Mouse (Mus musculus): ENCODE measurements around the gene Ccdc170. TPM values are rescaled to one million over a fixed set of nuclear protein-coding genes. Genes with fewer than 3 reads are reported as not detected.
"Not testable (repeated sequence)": the region's sequence is repeated elsewhere in the genome, so short reads cannot be mapped to it uniquely, and the experiment has no call there.

The Ccdc170 gene
- 0.37 TPM for polyA plus RNA-seq (2021)

DNA sequence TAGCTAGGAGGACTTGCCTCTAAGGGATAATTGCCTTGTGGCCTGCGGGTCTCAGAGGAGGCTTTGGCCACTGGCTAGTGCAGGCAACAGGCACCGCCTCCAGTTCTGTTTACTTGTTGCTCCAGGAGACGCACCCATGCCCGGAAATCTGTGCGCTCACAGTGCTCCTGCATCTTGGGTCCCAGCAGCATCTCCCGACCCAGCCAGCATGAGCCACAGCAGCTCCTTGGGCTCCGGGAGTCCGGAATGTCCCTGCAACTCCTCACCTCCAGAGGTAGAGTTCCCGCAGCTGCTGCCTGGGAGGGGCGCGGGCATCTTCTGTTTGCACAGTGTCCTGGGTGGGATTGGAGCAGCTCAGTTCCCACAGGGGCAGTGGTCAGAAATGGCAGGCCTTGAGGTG is at the start of gene Ccdc170:
Ccdc170 (plus strand) TSS at position 148 of the 400 bp plus-strand sequence.
- ATAC-seq: no peak
- POLR2A ChIA-PET: no interaction called here
- in situ Hi-C loops (cut with MboI; ENCODE audit: low pct_unique_long_range_greater_than_20kb): no loop called here
- no peak for TF ChIP-seq CTCF (IDR thresholded peaks at IDR 0.05)
- no peaks in the 10 kb centered on the region for H3K27me3 ChIP-seq
- no peak for DNase-seq (ENCODE audit: low read depth, low spot score)
- CTCF ChIA-PET: no interaction called here

GRCm38 (mm10) chr10:4432996-4433755 is 49.1 kb upstream of the Ccdc170 start:
- DNase-seq (ENCODE audit: low read depth, low spot score) (no peak), ATAC-seq (peak; percentile 58)
- no peaks in the 10 kb centered on the region for H3K27me3 ChIP-seq
- TF ChIP-seq CTCF (IDR thresholded peaks at IDR 0.05): peak; percentile 50
- in situ Hi-C loops (cut with MboI; ENCODE audit: low pct_unique_long_range_greater_than_20kb): no loop called here
- POLR2A ChIA-PET: interaction anchor here (0.6 to 1.3 kb wide), 4 partner anchors 10 to 1083 kb away, joined by 3 to 10 read pairs (median 4); partner anchors contain the start of gene Mthfd1l
- CTCF ChIA-PET: interaction anchor here (0.6 to 1.6 kb wide), 4 partner anchors 21 to 205 kb away, joined by 3 to 4 read pairs (median 3); no protein-coding TSS in a partner anchor

GRCm38 (mm10) chr10:4433871-4434270 is 48.4 kb upstream of the Ccdc170 start:
- ATAC-seq; DNase-seq (ENCODE audit: low read depth, low spot score); POLR2A ChIA-PET; in situ Hi-C loops (cut with MboI; ENCODE audit: low pct_unique_long_range_greater_than_20kb); H3K27me3 ChIP-seq: not testable (repeated sequence)
- CTCF ChIA-PET: interaction anchor here (0.6 kb wide), 1 partner anchor 204 kb away, joined by 3 read pairs; no protein-coding TSS in a partner anchor

DNA sequence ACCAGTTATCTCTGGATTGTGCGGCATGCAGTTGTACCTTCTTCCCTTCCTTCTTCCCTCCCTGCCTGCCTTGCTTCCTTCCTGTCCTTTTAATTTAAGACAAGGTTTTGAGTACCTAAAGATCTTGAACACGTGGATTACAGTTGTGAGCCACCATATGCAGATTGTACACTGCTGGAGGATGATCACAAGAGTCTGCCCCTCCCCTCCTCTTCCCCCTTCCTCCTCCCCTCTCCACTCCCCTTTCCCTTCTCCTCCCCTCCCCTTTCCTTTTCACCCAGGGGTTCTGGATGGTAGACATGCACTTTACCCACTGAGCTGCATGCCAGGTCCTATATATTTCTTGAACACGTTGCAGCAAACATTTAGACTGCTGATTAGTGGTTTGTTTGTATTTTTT is 46.9 kb upstream of the Ccdc170 start:
- DNase-seq (ENCODE audit: low read depth, low spot score) (no peak), ATAC-seq (no peak)
- TF ChIP-seq CTCF (IDR thresholded peaks at IDR 0.05): no peak
- no peaks in the 10 kb centered on the region for H3K27me3 ChIP-seq
- CTCF ChIA-PET: interaction anchor here (1.0 kb wide), 1 partner anchor 27 kb away, joined by 3 read pairs; no protein-coding TSS in a partner anchor
- in situ Hi-C loops (cut with MboI; ENCODE audit: low pct_unique_long_range_greater_than_20kb): no loop called here
- POLR2A ChIA-PET: no interaction called here

- DNase-seq (ENCODE audit: low read depth, low spot score) (no peak), ATAC-seq (no peak)
- ChIA-PET CTCF (no interaction called here), POLR2A (no interaction called here)
- in situ Hi-C loops (cut with MboI; ENCODE audit: low pct_unique_long_range_greater_than_20kb): no loop called here
- H3K27me3 ChIP-seq: no peaks in the 10 kb centered on the region
- no peak for TF ChIP-seq CTCF (IDR thresholded peaks at IDR 0.05)
Measured at GRCm38 (mm10) chr10:4456409-4456808, 25.9 kb upstream of the Ccdc170 start.

GRCm38 (mm10) chr10:4460201-4460600 is 22.1 kb upstream of the Ccdc170 start:
- POLR2A ChIA-PET: no interaction called here
- DNase-seq (ENCODE audit: low read depth, low spot score) (no peak), ATAC-seq (no peak)
- no peaks in the 10 kb centered on the region for H3K27me3 ChIP-seq
- TF ChIP-seq CTCF (IDR thresholded peaks at IDR 0.05): no peak
- in situ Hi-C loops (cut with MboI; ENCODE audit: low pct_unique_long_range_greater_than_20kb): no loop called here
- CTCF ChIA-PET: no interaction called here

DNA sequence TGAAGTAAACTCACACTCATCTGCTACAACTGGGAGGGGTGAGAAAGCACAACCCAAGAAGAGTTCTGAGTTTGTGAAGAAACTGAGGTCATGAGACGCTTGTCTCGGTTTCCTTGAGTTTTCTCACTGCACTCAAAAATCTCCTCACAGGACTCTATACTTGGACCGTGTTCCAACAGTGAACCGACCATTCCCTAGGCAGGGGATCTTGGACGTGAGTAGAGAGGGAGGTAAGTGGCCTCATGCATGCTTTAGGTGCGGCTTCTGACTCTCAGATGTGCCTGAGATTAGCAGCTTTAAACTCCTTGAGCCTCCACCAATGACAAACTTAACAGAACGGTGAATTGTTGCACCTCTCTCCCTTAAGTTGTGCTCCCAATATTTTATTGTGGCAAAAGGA is 16.5 kb upstream of the Ccdc170 start:
- ChIA-PET POLR2A (no interaction called here), CTCF (no interaction called here)
- in situ Hi-C loops (cut with MboI; ENCODE audit: low pct_unique_long_range_greater_than_20kb): no loop called here
- ATAC-seq (no peak), DNase-seq (ENCODE audit: low read depth, low spot score) (no peak)
- H3K27me3 ChIP-seq: no peaks in the 10 kb centered on the region
- no peak for TF ChIP-seq CTCF (IDR thresholded peaks at IDR 0.05)

- ChIA-PET POLR2A (no interaction called here), CTCF (interaction anchor here (0.9 to 1.1 kb wide), 2 partner anchors 12 to 17 kb away, joined by 3 read pairs; no protein-coding TSS in a partner anchor)
- H3K27me3 ChIP-seq: no peaks in the 10 kb centered on the region
- TF ChIP-seq CTCF (IDR thresholded peaks at IDR 0.05): no peak
- no peak for DNase-seq (ENCODE audit: low read depth, low spot score)
- ATAC-seq: no peak
- in situ Hi-C loops (cut with MboI; ENCODE audit: low pct_unique_long_range_greater_than_20kb): no loop called here
Measured at GRCm38 (mm10) chr10:4469406-4469805, 12.9 kb upstream of the Ccdc170 start.

DNA sequence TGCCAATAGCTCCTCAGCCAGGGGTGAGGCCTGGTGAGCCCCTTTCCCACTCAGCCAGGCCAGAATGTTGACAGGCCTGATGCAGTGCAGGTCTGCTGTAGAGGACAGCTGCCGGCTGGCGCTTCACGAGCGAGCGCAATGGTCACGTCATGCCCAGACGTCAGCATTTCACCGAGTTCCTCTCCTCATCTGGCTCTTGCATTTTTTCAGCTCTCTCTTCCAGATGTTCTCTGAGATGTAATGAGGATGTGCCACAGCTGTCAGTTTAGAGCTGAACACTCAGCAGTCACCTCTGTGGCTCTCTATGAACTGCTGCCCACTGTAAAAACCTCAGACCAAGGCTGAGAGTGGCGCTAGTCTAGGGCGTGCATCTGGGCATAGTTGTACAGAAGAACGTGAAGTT is 8.7 kb upstream of the Ccdc170 start:
- DNase-seq (ENCODE audit: low read depth, low spot score) (no peak), ATAC-seq (no peak)
- TF ChIP-seq CTCF (IDR thresholded peaks at IDR 0.05): no peak
- H3K27me3 ChIP-seq: no peaks in the 10 kb centered on the region
- ChIA-PET POLR2A (no interaction called here), CTCF (no interaction called here)
- in situ Hi-C loops (cut with MboI; ENCODE audit: low pct_unique_long_range_greater_than_20kb): no loop called here

DNA sequence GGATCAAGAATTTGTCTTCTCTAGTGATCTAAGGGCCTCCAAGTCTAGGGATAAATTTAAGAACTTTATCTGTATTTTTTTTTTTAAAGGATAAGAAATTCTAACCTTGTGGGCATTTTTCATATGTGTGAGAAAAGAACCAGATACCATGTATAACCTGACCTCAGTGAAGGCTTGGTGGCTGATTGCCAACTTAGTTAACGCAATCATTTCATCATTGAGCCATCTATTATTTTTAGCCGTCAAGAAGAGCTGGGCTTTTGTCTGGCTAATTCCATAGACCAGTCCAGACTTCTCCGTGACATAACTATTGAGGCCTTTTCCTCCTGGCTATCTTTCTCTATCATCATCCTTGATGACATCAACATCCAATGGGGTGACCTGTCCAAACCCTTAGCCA is 6.9 kb upstream of the Ccdc170 start:
- POLR2A ChIA-PET: no interaction called here
- no peak for DNase-seq (ENCODE audit: low read depth, low spot score)

GRCm38 (mm10) chr10:4476604-4477003 is 5.7 kb upstream of the Ccdc170 start:
- ATAC-seq (no peak), DNase-seq (ENCODE audit: low read depth, low spot score) (no peak)
- CTCF ChIA-PET: no interaction called here
- no peaks in the 10 kb centered on the region for H3K27me3 ChIP-seq
- in situ Hi-C loops (cut with MboI; ENCODE audit: low pct_unique_long_range_greater_than_20kb): no loop called here
- POLR2A ChIA-PET: no interaction called here
- no peak for TF ChIP-seq CTCF (IDR thresholded peaks at IDR 0.05)

More for the DNA sequence above, 6.9 kb upstream of the Ccdc170 start:
- TF ChIP-seq CTCF (IDR thresholded peaks at IDR 0.05): no peak
- ATAC-seq: no peak
- no peaks in the 10 kb centered on the region for H3K27me3 ChIP-seq
- CTCF ChIA-PET: no interaction called here
- in situ Hi-C loops (cut with MboI; ENCODE audit: low pct_unique_long_range_greater_than_20kb): no loop called here

DNA sequence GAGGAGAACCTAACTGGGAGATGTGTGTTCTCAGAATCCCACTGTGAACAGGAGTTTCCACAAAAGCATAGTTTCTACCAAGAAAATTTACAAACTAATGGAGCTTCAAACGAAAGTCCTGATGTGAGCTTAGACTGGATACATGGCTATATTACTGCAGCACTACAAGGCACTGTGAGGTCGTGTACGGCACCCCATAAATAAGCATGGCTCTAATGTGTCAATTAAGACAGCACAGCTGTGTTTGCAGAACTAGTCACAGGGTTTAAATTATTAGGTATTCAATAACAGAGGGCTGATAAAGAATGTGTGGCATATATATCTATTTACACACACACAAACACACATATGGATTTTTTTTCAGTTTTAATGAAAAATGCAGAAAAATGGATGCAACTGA is 1.4 kb upstream of the Ccdc170 start:
- DNase-seq (ENCODE audit: low read depth, low spot score) (no peak), ATAC-seq (no peak)
- POLR2A ChIA-PET: no interaction called here

More for the DNA sequence above, 1.4 kb upstream of the Ccdc170 start:
- TF ChIP-seq CTCF (IDR thresholded peaks at IDR 0.05): no peak
- in situ Hi-C loops (cut with MboI; ENCODE audit: low pct_unique_long_range_greater_than_20kb): no loop called here
- CTCF ChIA-PET: no interaction called here
- no peaks in the 10 kb centered on the region for H3K27me3 ChIP-seq
